Mouse (Mus musculus) forebrain, embryonic 11.5 days (tissue): ENCODE measurements around the gene Xab2. TPM values are rescaled to one million over a fixed set of nuclear protein-coding genes. Genes with fewer than 3 reads are reported as not detected.
"Not testable (repeated sequence)": the region's sequence is repeated elsewhere in the genome, so short reads cannot be mapped to it uniquely, and the experiment has no call there.

Source experiments
- ATAC-seq: fragments of 200-750 bp; cut with Nextera tagmentation; replicated peaks from 2 replicates; pipeline ENCODE4 v1.8.0; 2017; ENCODE audit warnings: moderate TSS enrichment; ENCODE audit not compliant: low FRiP score
- DNase-seq: peaks from one replicate; pipeline ENCODE4 v3.0.0-alpha.2; 2017; ENCODE audit warnings: low spot score
- H3K27ac ChIP-seq: fragments of 300-500 bp; sonication (generic); 2 replicates; pipeline ENCODE4 v1.5.1; 2014; ENCODE audit warnings: low read depth, low read length
- H3K27me3 ChIP-seq: fragments of 300-500 bp; sonication (generic); 2 replicates; pipeline ENCODE4 v1.6.1; 2014; ENCODE audit warnings: mild to moderate bottlenecking, low read length, mixed read lengths; ENCODE audit not compliant: control insufficient read depth, insufficient read depth
- H3K36me3 ChIP-seq: fragments of 300-500 bp; sonication (generic); 2 replicates; pipeline ENCODE4 v1.6.1; 2014; ENCODE audit warnings: mild to moderate bottlenecking, low read length, moderate library complexity, mixed read lengths; ENCODE audit not compliant: control insufficient read depth, insufficient read depth
- H3K4me1 ChIP-seq: fragments of 300-500 bp; sonication (generic); replicated peaks from 2 replicates; pipeline ENCODE4 v1.6.1; 2014; ENCODE audit warnings: low read length, mixed read lengths; ENCODE audit not compliant: control insufficient read depth, insufficient read depth
- H3K4me2 ChIP-seq: fragments of 300-500 bp; sonication (generic); 2 replicates; pipeline ENCODE4 v1.6.1; 2014; ENCODE audit warnings: low read depth, mild to moderate bottlenecking, low read length, moderate library complexity, mixed read lengths; ENCODE audit not compliant: severe bottlenecking
- H3K4me3 ChIP-seq: fragments of 300-500 bp; sonication (generic); 2 replicates; pipeline ENCODE4 v1.5.1; 2014; ENCODE audit warnings: low read depth, low read length
- H3K9ac ChIP-seq: fragments of 300-500 bp; sonication (generic); 2 replicates; pipeline ENCODE4 v1.6.1; 2014; ENCODE audit warnings: low read length
- H3K9me3 ChIP-seq: fragments of 300-500 bp; sonication (generic); 2 replicates; pipeline ENCODE4 v1.6.1; 2016; ENCODE audit warnings: low read length, mixed read lengths; ENCODE audit not compliant: control insufficient read depth
- WGBS: fragments of 180-500 bp; shearing (Covaris S2); extraction: QIAGEN DNeasy Blood & Tissue Kit; methylation state at CpG from one replicate; pipeline ENCODE4 v1.1.7; 2014; 5-methylcytosine and 5-hydroxymethylcytosine counted together
- polyA plus RNA-seq: library from polyadenylated mRNA; unstranded; fragments of >200 nt; fragmentation: Nextera tagmentation; extraction: Ambion mirVana; gene quantifications from 2 replicates; pipeline ENCODE4 v1.2.1, GENCODE M21; 2014

Gene Xab2
- polyA plus RNA-seq, 1 experiment from 2014 or later = 64.9 TPM

DNA sequence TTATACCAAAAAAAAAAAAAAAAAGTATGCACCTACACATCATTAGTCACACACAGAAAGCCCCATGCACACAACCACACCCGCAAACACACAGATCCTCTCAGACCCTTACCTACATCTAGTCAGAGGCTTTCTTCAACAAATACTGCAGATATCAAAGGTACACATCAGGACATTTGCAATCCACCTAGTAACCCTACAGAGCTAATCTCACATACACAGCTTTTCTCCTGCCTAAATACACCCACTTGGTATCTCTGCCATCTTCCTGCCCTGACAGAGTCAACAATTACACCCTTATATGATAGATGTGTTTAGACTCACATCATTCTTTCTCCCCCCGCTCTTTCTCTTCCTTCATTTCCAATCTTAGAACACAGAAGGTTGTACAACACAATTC is 34.7 kb downstream of the Xab2 start:
- no peak overlapping the region for H3K27ac ChIP-seq
- H3K27me3 ChIP-seq = 0 out of 2 replicates have a peak, but pooled peaks cover 2% of the 10 kb centered on the region
- no peak overlapping the region for H3K9ac ChIP-seq
- H3K4me3 ChIP-seq = no peak overlapping the region
- H3K36me3 ChIP-seq = no peaks in the 10 kb centered on the region
- H3K4me2 ChIP-seq = no peak overlapping the region
- no peaks in the 10 kb centered on the region for H3K4me1 ChIP-seq
- no peak for DNase-seq
- no peak for ATAC-seq
- H3K9me3 ChIP-seq = no peaks in the 10 kb centered on the region
- WGBS = 95% methylated on average over 2 of the region's 2 CpGs

DNA sequence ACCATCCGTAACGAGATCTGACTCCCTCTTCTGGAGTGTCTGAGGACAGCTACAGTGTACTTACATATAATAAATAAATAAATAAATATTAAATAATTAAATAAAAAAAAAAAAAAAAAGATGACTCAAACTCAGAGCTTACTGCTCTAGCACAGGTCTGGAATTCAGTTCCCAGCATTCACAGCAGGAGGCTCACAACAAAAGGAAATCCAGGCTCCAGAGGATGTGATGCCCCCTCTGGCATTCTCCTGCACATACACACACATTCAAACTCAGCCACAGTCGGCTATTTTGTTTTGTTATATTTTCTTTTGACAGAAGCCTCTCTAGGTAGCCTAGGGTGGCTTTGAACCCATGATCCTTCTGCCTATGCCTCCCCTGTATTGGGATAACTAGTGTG is 39.2 kb downstream of the Xab2 start:
- not testable (repeated sequence) for H3K4me1 ChIP-seq, H3K9ac ChIP-seq, H3K36me3 ChIP-seq, H3K27ac ChIP-seq, DNase-seq, H3K27me3 ChIP-seq, H3K4me3 ChIP-seq, H3K4me2 ChIP-seq, ATAC-seq, H3K9me3 ChIP-seq
- 77% methylated on average over 1 of the region's 3 CpGs for WGBS

DNA sequence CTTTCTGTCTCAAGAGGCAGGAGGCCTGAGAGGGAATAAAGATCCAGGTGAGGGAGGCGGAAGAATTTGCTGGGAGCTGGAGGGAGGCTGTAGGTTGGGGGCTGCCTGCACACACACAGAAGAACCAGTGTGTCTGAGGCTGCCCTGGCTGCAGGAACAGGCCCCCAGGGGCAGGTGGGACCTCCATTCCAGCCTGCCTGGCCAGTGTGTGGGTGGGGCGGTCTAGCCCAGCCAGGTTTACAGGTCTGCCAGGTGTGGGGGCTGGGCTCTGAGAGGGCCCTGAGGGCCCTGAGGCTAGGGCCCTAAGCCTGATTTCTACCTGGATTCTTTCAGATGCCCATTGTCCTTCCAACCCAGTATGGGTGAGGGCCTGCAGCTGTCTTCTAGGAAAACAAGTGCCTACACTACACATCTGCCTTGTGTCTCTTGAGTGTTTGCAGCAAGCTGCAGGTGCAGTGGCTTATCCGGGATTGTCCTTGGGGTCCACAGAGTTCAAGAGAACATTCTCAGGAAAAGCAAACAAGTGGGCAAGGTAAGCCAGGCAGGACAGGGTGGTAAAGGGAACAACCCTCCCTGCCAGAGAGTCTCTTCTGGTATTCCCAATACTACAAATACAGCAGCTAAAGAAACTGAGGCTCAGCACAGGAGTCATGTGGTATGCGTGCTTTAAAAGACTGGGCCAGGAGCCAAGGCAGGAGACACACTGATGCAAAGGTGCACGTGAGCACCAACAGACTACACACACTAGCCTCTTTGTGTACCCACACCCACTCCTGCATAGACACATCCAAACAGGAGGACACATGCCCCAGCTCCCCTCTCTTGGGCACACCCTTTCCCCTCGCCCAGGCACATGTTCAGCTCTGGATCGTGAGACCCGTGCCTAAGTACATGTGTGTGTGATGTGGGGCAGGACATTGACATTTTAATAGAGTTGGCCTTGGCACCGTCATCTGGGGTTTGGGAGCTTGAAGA is 41.4 kb downstream of the Xab2 start:
- H3K4me2 ChIP-seq = no peak overlapping the region
- no peaks in the 10 kb centered on the region for H3K27me3 ChIP-seq
- H3K4me3 ChIP-seq = no peak overlapping the region
- WGBS = 88% methylated on average over 9 of the region's 9 CpGs
- DNase-seq = no peak
- no peaks in the 10 kb centered on the region for H3K4me1 ChIP-seq
- H3K36me3 ChIP-seq = no peaks in the 10 kb centered on the region
- no peaks in the 10 kb centered on the region for H3K9me3 ChIP-seq
- ATAC-seq = no peak
- H3K27ac ChIP-seq = no peak overlapping the region
- no peak overlapping the region for H3K9ac ChIP-seq

DNA sequence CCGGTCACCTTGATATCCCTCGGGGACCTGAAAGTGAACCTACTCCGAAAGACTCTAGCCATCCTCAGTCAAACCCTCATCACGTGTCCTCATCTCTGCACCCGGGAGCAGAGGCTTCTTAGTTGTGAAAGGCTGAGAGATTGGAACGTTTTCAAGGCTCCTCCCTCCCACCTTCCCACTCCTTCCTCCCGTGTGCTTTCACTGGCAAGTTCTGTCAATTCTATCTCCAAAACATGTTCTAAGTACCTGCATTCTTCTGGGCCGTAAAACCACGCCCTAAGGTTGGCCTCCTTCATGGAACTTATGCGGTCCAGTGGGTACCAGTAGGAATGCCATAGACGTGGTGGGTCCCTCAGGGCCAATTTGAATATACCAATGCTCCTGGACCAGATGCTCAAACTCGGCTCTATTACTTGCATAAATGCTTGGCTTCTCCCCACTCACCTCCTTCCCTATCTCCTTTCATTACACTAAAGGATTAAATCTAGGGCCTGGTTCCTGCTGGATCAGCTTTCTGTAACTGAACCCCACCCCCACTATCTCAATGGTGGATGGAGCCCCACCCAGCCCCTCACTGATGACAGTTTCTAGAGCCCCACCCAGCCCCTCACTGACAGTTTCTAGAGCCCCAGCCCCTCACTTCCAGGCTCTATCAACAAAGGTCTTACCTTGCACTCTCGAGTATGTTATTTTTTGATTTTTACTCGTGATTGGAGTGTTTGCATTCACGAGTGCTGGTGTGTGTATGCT is 44.7 kb downstream of the Xab2 start:
- H3K4me1 ChIP-seq = no peaks in the 10 kb centered on the region
- DNase-seq (no peak), ATAC-seq (no peak)
- H3K9me3 ChIP-seq = no peaks in the 10 kb centered on the region
- H3K27me3 ChIP-seq = no peaks in the 10 kb centered on the region
- H3K36me3 ChIP-seq = no peaks in the 10 kb centered on the region
- no peak overlapping the region for H3K4me2 ChIP-seq
- 80% methylated on average over 15 of the region's 15 CpGs for WGBS
- no peak overlapping the region for H3K9ac ChIP-seq
- H3K4me3 ChIP-seq = no peak overlapping the region
- H3K27ac ChIP-seq = no peak overlapping the region

DNA sequence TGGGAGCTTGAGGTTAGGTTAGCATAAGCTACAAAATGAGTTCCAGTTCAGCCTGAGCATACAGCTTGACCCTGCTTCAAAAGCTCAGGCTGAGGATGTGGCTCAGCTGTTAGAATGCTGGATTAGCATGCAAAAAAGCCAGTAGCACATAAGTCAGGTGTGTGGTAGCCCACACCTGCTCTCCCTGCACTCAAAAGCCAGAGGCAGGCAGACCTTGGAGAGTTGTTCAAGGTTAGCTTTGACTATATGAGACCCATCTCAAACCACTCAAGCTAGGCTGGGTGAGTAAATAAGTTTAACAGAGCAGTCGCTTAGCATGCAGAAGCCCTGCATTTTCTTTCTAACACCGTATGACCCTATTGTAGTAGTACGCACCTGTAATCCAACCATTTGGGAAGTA is 46.6 kb downstream of the Xab2 start:
- 89% methylated on average over 3 of the region's 3 CpGs for WGBS
- Histone ChIP-seq H3K27me3 (no peaks in the 10 kb centered on the region), H3K9me3 (no peaks in the 10 kb centered on the region), H3K4me2 (no peak overlapping the region), H3K9ac (no peak overlapping the region), H3K4me1 (no peaks in the 10 kb centered on the region), H3K27ac (no peak overlapping the region), H3K36me3 (no peaks in the 10 kb centered on the region), H3K4me3 (no peak overlapping the region)
- no peak for DNase-seq
- no peak for ATAC-seq

DNA sequence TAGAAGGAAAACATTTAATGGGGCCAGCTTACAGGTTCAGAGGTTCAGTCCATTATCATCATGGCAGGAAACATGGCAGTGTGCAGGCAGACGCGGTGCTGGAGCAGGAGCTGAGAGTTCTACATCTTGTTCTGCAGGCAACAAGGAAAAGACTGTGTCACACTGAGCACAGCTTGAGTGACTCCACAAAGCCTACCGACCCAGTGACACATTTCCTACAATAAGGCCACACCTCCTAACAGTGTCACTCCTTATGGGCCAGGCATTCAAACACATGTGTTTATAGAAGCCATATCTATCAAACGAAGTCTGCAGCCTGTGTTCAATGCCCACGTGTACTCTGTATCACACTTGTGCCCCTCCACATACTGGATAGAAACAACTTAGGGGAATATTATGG is 51.3 kb downstream of the Xab2 start:
- 90% methylated on average over 5 of the region's 5 CpGs for WGBS
- Histone ChIP-seq H3K36me3 (no peaks in the 10 kb centered on the region), H3K9ac (no peak overlapping the region), H3K9me3 (no peaks in the 10 kb centered on the region), H3K27ac (no peak overlapping the region), H3K4me1 (peaks cover 7% of the 10 kb centered on the region; the same call in 1 of the 2 replicates), H3K27me3 (no peaks in the 10 kb centered on the region), H3K4me3 (no peak overlapping the region), H3K4me2 (no peak overlapping the region)
- ATAC-seq (no peak), DNase-seq (no peak)

DNA sequence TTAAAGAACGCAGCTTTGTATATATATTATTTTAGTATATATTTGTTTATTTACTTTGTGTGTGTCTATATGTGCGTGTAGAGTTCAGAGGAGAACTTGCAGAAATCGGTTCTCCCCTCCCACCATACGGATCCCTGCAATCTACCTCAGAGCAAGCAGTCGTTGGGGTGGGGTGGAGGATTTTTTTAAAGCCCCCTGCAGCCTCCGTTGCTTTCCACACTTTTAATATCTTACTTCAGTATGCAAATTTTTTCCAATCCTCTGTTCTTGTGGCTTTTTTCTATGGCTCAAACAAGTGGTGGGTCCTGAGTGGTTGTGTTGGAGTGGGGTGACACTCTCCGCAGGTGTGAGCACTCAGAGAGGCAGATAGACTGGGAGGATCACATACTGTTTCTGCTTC is 52.7 kb downstream of the Xab2 start:
- peak; percentile 34; the same call in 1 of the 2 replicates for ATAC-seq
- Histone ChIP-seq H3K4me3 (peak overlapping the region; percentile 33), H3K4me1 (peaks cover 7% of the 10 kb centered on the region; the same call in 1 of the 2 replicates), H3K4me2 (peak overlapping the region; percentile 57), H3K9ac (peak overlapping the region; percentile 61), H3K9me3 (no peaks in the 10 kb centered on the region), H3K27ac (peak overlapping the region; percentile 64; the same call in 1 of the 2 replicates), H3K36me3 (no peaks in the 10 kb centered on the region), H3K27me3 (no peaks in the 10 kb centered on the region)
- WGBS = 5% methylated on average over 7 of the region's 7 CpGs
- DNase-seq = no peak

DNA sequence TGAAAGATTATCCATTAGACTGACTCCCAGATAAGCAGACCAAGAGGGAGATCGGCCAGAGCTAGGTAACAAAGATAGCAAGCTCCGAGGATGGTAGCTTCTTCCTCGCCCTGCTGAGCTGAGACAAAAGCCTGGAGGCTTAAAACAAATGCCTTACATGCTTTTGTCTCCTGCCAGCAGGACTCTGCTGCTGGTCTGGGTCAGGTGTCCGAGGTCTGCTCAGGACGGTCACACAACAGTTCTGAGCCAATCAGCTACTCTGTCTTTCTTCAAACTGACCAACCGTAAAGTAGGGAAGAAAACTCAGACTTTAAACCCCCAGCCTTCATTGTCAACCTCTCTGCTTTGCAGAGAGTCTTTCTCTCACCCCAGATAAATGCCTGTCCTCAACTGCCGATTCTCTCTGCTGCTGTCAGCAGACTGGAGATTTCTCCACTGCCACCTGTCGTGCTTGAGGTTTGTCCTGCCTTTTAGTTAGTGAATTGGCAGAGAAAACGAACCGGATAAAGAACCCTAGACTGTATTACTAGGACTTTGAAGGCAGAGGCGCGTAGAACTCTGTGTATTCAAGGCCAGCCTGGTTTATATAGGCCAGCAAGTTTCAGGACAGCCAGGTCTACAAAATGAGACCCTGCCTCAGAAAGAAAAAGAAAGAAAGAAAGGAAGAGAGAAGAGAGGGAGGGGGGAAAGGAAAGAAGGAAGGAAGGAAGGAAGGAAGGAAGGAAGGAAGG is 53.3 kb downstream of the Xab2 start, which contains the start of gene C330021F23Rik:
TSS of gene C330021F23Rik (plus strand) at position 350 of the 731 bp plus-strand sequence.
- ATAC-seq = peak; percentile 85
- H3K9ac ChIP-seq = peak within 1 kb of the TSS; percentile 61
- no peaks in the 10 kb centered on the region for H3K9me3 ChIP-seq
- H3K4me3 ChIP-seq = peak within 1 kb of the TSS; percentile 33
- no peaks in the 10 kb centered on the region for H3K27me3 ChIP-seq
- no peaks in the 10 kb centered on the region for H3K36me3 ChIP-seq
- DNase-seq = peak; percentile 63
- H3K4me1 ChIP-seq = peaks cover 7% of the 10 kb centered on the region; the same call in 1 of the 2 replicates
- H3K4me2 ChIP-seq = peak within 1 kb of the TSS; percentile 57
- peak within 1 kb of the TSS; percentile 64; the same call in 1 of the 2 replicates for H3K27ac ChIP-seq
- WGBS = 2% methylated on average over 12 of the region's 12 CpGs
